Mouse (Mus musculus) MEL (cell line): ENCODE measurements at regions not wholly inside any gene's neighbourhood (a gene's known extent, or its start where the extent isn't known, plus 50 kb on each side); places are given as distances from the start of the nearest gene placed in this dataset.

Experiments
- DNase-seq: peaks from one replicate; pipeline ENCODE4 v3.0.0; 2011; ENCODE audit warnings: low read depth, low spot score
- H3K27ac ChIP-seq: 2 replicates; pipeline ENCODE4 v1.5.1; 2012; ENCODE audit warnings: low read depth, mild to moderate bottlenecking, control low read depth, low read length, moderate library complexity; ENCODE audit not compliant: control insufficient read depth
- H3K27me3 ChIP-seq, 2 experiments: fragments of 150-350 bp in 1 of 2; sonication (generic) in 1 of 2; 2 replicates each; pipeline ENCODE4 v1.6.1; 2012; ENCODE audit warnings: low read length in 2 of 2, mild to moderate bottlenecking in 2 of 2, improper control_type of control experiment in 1 of 2, moderate library complexity in 1 of 2; ENCODE audit not compliant: insufficient read depth in 2 of 2, control insufficient read depth in 1 of 2
- H3K36me3 ChIP-seq, 2 experiments: 2 replicates each; pipeline ENCODE4 v1.6.1; 2012 to 2014; ENCODE audit warnings: low read length in 2 of 2, improper control_type of control experiment in 1 of 2, inconsistent platforms in 1 of 2, mild to moderate bottlenecking in 1 of 2; ENCODE audit not compliant: insufficient read depth in 2 of 2, control insufficient read depth in 1 of 2
- H3K4me1 ChIP-seq, 2 experiments: fragments of 150-350 bp in 1 of 2; sonication (generic) in 1 of 2; 2 replicates each; pipeline ENCODE4 v1.6.1; 2012; ENCODE audit warnings: low read length in 2 of 2, improper control_type of control experiment in 1 of 2, mild to moderate bottlenecking in 1 of 2; ENCODE audit not compliant: insufficient read depth in 2 of 2, control insufficient read depth in 1 of 2
- H3K4me3 ChIP-seq, 2 experiments: fragments of 150-350 bp in 1 of 2; sonication (generic) in 1 of 2; 2 replicates each; pipeline ENCODE4 v1.5.1; 2012; ENCODE audit warnings: low read depth in 2 of 2, low read length in 2 of 2, mild to moderate bottlenecking in 2 of 2, moderate library complexity in 2 of 2, control low read depth in 1 of 2, improper control_type of control experiment in 1 of 2; ENCODE audit not compliant: control insufficient read depth in 1 of 2, insufficient read depth in 1 of 2
- H3K79me2 ChIP-seq: 2 replicates; pipeline ENCODE4 v1.6.1; 2012; ENCODE audit warnings: mild to moderate bottlenecking, low read length, moderate library complexity; ENCODE audit not compliant: control insufficient read depth, poor library complexity, insufficient read depth
- H3K9ac ChIP-seq: 2 replicates; pipeline ENCODE4 v1.6.1; 2012; ENCODE audit warnings: low read depth, mild to moderate bottlenecking, control low read depth, low read length, moderate library complexity; ENCODE audit not compliant: control insufficient read depth, poor library complexity, severe bottlenecking
- H3K9me3 ChIP-seq: fragments of 150-350 bp; sonication (generic); replicated peaks from 2 replicates; pipeline ENCODE4 v1.6.1; 2012; ENCODE audit warnings: mild to moderate bottlenecking, low read length, improper control_type of control experiment, moderate library complexity; ENCODE audit not compliant: insufficient read depth
- CHD1 ChIP-seq: IDR thresholded peaks from 2 replicates; pipeline ENCODE4 v1.6.1; 2012; ENCODE audit warnings: low read depth, mild to moderate bottlenecking, inconsistent platforms, low read length, improper control_type of control experiment
- CHD2 ChIP-seq: IDR thresholded peaks from 2 replicates; pipeline ENCODE4 v1.6.1; 2011; ENCODE audit warnings: low read length, improper control_type of control experiment
- E2F4 ChIP-seq: IDR thresholded peaks from 2 replicates; pipeline ENCODE4 v1.6.1; 2011; ENCODE audit warnings: low read depth, low read length, improper control_type of control experiment, borderline replicate concordance
- ELF1 ChIP-seq: IDR thresholded peaks from 2 replicates; pipeline ENCODE4 v1.6.1; 2014; ENCODE audit warnings: low read depth, mild to moderate bottlenecking, inconsistent platforms, low read length, improper control_type of control experiment, moderate library complexity
- ETS1 ChIP-seq: IDR thresholded peaks from 2 replicates; pipeline ENCODE4 v1.6.1; 2012; ENCODE audit warnings: low read depth, mild to moderate bottlenecking, inconsistent platforms, low read length, improper control_type of control experiment, moderate library complexity
- GATA1 ChIP-seq: IDR thresholded peaks from 2 replicates; pipeline ENCODE4 v1.6.1; 2011; ENCODE audit warnings: low read depth, low read length, improper control_type of control experiment
- KAT2A ChIP-seq: conservative IDR thresholded peaks from 2 replicates; pipeline ENCODE4 v1.6.1; 2012; ENCODE audit warnings: low read depth, low read length, improper control_type of control experiment, inconsistent platforms
- MAFK ChIP-seq: IDR thresholded peaks from 2 replicates; pipeline ENCODE4 v1.6.1; 2011; ENCODE audit warnings: low read depth, mild to moderate bottlenecking, low read length, improper control_type of control experiment, borderline replicate concordance
- MAZ ChIP-seq: IDR thresholded peaks from 2 replicates; pipeline ENCODE4 v1.6.1; 2012; ENCODE audit warnings: low read depth, mild to moderate bottlenecking, inconsistent platforms, low read length, improper control_type of control experiment
- MEF2A ChIP-seq: IDR thresholded peaks from 2 replicates; pipeline ENCODE4 v1.6.1; 2014; ENCODE audit warnings: low read depth, mild to moderate bottlenecking, inconsistent platforms, low read length, improper control_type of control experiment; ENCODE audit not compliant: poor library complexity, insufficient replicate concordance, severe bottlenecking; ENCODE audit errors: extremely low read depth
- MYB ChIP-seq: IDR thresholded peaks from 2 replicates; pipeline ENCODE4 v1.6.1; 2011; ENCODE audit warnings: mild to moderate bottlenecking, low read depth, low read length, improper control_type of control experiment
- MYC ChIP-seq: IDR thresholded peaks from 2 replicates; pipeline ENCODE4 v1.6.1; 2011; ENCODE audit warnings: low read depth, mild to moderate bottlenecking, low read length, improper control_type of control experiment, moderate library complexity
- NELFE ChIP-seq: IDR thresholded peaks from 2 replicates; pipeline ENCODE4 v1.6.1; 2011; ENCODE audit warnings: low read depth, low read length, improper control_type of control experiment
- NRF1 ChIP-seq: IDR thresholded peaks from 2 replicates; pipeline ENCODE4 v1.6.1; 2014; ENCODE audit warnings: low read depth, mild to moderate bottlenecking, inconsistent platforms, low read length, improper control_type of control experiment, moderate library complexity; ENCODE audit not compliant: poor library complexity, insufficient read depth, severe bottlenecking
- POLR2AphosphoS5 ChIP-seq: IDR thresholded peaks from 2 replicates; pipeline ENCODE4 v1.6.1; 2012; ENCODE audit warnings: low read depth, borderline replicate concordance, mild to moderate bottlenecking, inconsistent platforms, low read length, moderate library complexity, mixed read lengths
- RAD21 ChIP-seq: IDR thresholded peaks from 2 replicates; pipeline ENCODE4 v1.6.1; 2011; ENCODE audit warnings: mild to moderate bottlenecking, low read depth, low read length, improper control_type of control experiment
- SIN3A ChIP-seq: IDR thresholded peaks from 2 replicates; pipeline ENCODE4 v1.6.1; 2012; ENCODE audit warnings: low read length, improper control_type of control experiment, inconsistent platforms
- SMC3 ChIP-seq: IDR thresholded peaks from 2 replicates; pipeline ENCODE4 v1.6.1; 2011; ENCODE audit warnings: low read depth, low read length, improper control_type of control experiment
- TAL1 ChIP-seq: IDR thresholded peaks from 2 replicates; pipeline ENCODE4 v1.6.1; 2012; ENCODE audit warnings: mild to moderate bottlenecking, inconsistent platforms, low read length, moderate library complexity, mixed read lengths
- TBP ChIP-seq: IDR thresholded peaks from 2 replicates; pipeline ENCODE4 v1.8.0; 2011; ENCODE audit warnings: low read depth, low read length, improper control_type of control experiment
- TCF12 ChIP-seq: IDR thresholded peaks from 2 replicates; pipeline ENCODE4 v1.6.1; 2014; ENCODE audit warnings: low read depth, mild to moderate bottlenecking, inconsistent platforms, low read length, improper control_type of control experiment, moderate library complexity
- UBTF ChIP-seq: IDR thresholded peaks from 2 replicates; pipeline ENCODE4 v1.6.1; 2012; ENCODE audit warnings: low read depth, mild to moderate bottlenecking, inconsistent platforms, low read length, improper control_type of control experiment, moderate library complexity, borderline replicate concordance; ENCODE audit not compliant: insufficient read depth
- USF1 ChIP-seq: IDR thresholded peaks from 2 replicates; pipeline ENCODE4 v1.6.1; 2014; ENCODE audit warnings: low read depth, mild to moderate bottlenecking, inconsistent platforms, low read length, improper control_type of control experiment, moderate library complexity
- USF2 ChIP-seq, 2 experiments: IDR thresholded peaks; 2 replicates each; pipeline ENCODE4 v1.6.1; 2011 to 2012; ENCODE audit warnings: improper control_type of control experiment in 2 of 2, low read length in 2 of 2, borderline replicate concordance in 1 of 2, inconsistent platforms in 1 of 2, low read depth in 1 of 2, mild to moderate bottlenecking in 1 of 2; ENCODE audit not compliant: insufficient read depth in 1 of 2
- ZC3H11A ChIP-seq: IDR thresholded peaks from 2 replicates; pipeline ENCODE4 v1.6.1; 2012; ENCODE audit warnings: low read depth, mild to moderate bottlenecking, inconsistent platforms, low read length, improper control_type of control experiment
- ZKSCAN1 ChIP-seq: IDR thresholded peaks from 2 replicates; pipeline ENCODE4 v1.6.1; 2012; ENCODE audit warnings: low read depth, mild to moderate bottlenecking, inconsistent platforms, low read length, improper control_type of control experiment, moderate library complexity
- ZMIZ1 ChIP-seq: IDR thresholded peaks from 2 replicates; pipeline ENCODE4 v1.6.1; 2012; ENCODE audit warnings: low read depth, mild to moderate bottlenecking, inconsistent platforms, low read length, improper control_type of control experiment, moderate library complexity
- ZNF384 ChIP-seq: IDR thresholded peaks from 2 replicates; pipeline ENCODE4 v1.6.1; 2012; ENCODE audit warnings: low read depth, mild to moderate bottlenecking, inconsistent platforms, low read length, improper control_type of control experiment

DNA sequence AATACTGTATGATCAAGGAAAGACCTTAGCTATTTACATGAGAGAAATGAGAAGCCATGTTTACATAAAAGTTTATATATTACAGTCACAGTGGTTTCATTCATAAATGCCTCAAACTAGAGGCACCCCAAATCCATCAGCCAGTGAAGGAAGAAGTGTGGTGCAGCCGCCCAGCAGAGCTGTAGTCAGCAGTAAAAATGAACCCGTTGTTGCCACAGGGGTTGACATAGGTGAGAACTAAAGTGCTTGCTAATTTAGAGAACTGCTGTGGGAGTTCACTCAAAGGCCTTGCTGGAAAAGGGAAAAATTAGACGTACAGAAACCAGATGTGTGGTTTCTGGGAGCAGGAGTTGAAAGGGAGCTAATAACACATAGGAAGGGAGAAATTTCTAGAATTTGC is 461.2 kb downstream of the Gm9195 start:
- Histone ChIP-seq H3K36me3 (no peaks in the 10 kb centered on the region), H3K4me1 (no peaks in the 10 kb centered on the region), H3K79me2 (no peaks in the 10 kb centered on the region), H3K27ac (no peak overlapping the region), H3K9ac (no peak overlapping the region), H3K27me3 (no peaks in the 10 kb centered on the region), H3K4me3 (no peak overlapping the region), H3K9me3 (no peaks in the 10 kb centered on the region)
- no peak for DNase-seq
- no peak for TF ChIP-seq USF1
- TF ChIP-seq CHD1, result no peak
- no peak for TF ChIP-seq USF2 (IDR thresholded peaks at IDR 0.05; ENCODE audit: borderline replicate concordance in 1 of 2, insufficient read depth in 1 of 2, low read depth in 1 of 2, low read length in 2 of 2)
- TF ChIP-seq POLR2AphosphoS5, result no peak
- TF ChIP-seq ZC3H11A, result no peak
- no peak for TF ChIP-seq MEF2A
- TF ChIP-seq MAZ, result no peak
- no peak for TF ChIP-seq NRF1
- TF ChIP-seq ELF1, result no peak
- TF ChIP-seq RAD21, result no peak
- TF ChIP-seq KAT2A, result no peak
- TF ChIP-seq ZKSCAN1, result no peak
- no peak for TF ChIP-seq ZNF384
- no peak for TF ChIP-seq SIN3A
- no peak for TF ChIP-seq MYB
- no peak for TF ChIP-seq UBTF
- no peak for TF ChIP-seq MAFK
- TF ChIP-seq NELFE, result no peak

GRCm38 (mm10) chr14:72027362-72028020 is 464.1 kb downstream of the Gm9195 start:
- Histone ChIP-seq H3K4me3 (no peak overlapping the region), H3K79me2 (no peaks in the 10 kb centered on the region), H3K4me1 (no peaks in the 10 kb centered on the region), H3K36me3 (no peaks in the 10 kb centered on the region), H3K27me3 (no peaks in the 10 kb centered on the region), H3K9ac (no peak overlapping the region), H3K9me3 (no peaks in the 10 kb centered on the region), H3K27ac (no peak overlapping the region)
- no peak for DNase-seq
- no peak for TF ChIP-seq SIN3A
- TF ChIP-seq GATA1, result no peak
- no peak for TF ChIP-seq SMC3
- no peak for TF ChIP-seq CHD2
- TF ChIP-seq TBP, result no peak
- no peak for TF ChIP-seq UBTF
- no peak for TF ChIP-seq MAFK
- no peak for TF ChIP-seq RAD21
- no peak for TF ChIP-seq TAL1
- TF ChIP-seq MAZ, result no peak
- TF ChIP-seq NRF1, result no peak
- TF ChIP-seq USF1, result no peak
- TF ChIP-seq E2F4, result no peak
- no peak for TF ChIP-seq TCF12
- no peak for TF ChIP-seq ETS1
- TF ChIP-seq ZC3H11A, result no peak
- TF ChIP-seq MYB, result no peak
- no peak for TF ChIP-seq MYC
- no peak for TF ChIP-seq ZMIZ1
